Mouse (Mus musculus) 416B (cell line): Measurements from ENCODE around the gene Wdr17.
A peak's percentile ranks its signal among the peaks of the same experiment; 100 is the strongest.

Experiments used
- DNase-seq: peaks from one replicate; pipeline ENCODE4 v3.0.0; 2011; ENCODE audit warnings: low read depth

The Wdr17 gene

GRCm38 (mm10) chr8:54886987-54887785 lies at the start of gene Wdr17:
Gene Wdr17, minus strand, starts transcription at chr8:54887184.
- DNase-seq = no peak

GRCm38 (mm10) chr8:54932306-54932705 lies 45.3 kb upstream of the Wdr17 start:
- DNase-seq = no peak

GRCm38 (mm10) chr8:54924936-54925335 lies 38.0 kb upstream of the Wdr17 start:
- DNase-seq = peak; percentile 59

GRCm38 (mm10) chr8:54922160-54922855 lies 35.3 kb upstream of the Wdr17 start:
- no peak for DNase-seq

- no peak for DNase-seq
These were observed 30.7 kb upstream of the Wdr17 start for GRCm38 (mm10) chr8:54917710-54918109.

- no peak for DNase-seq
These were observed 25.9 kb upstream of the Wdr17 start for GRCm38 (mm10) chr8:54912891-54913290.

- DNase-seq = no peak
These were observed 12.5 kb upstream of the Wdr17 start for GRCm38 (mm10) chr8:54899444-54899843.

GRCm38 (mm10) chr8:54894637-54895322 lies 7.8 kb upstream of the Wdr17 start:
- no peak for DNase-seq

- no peak for DNase-seq
These were observed 7.2 kb upstream of the Wdr17 start for GRCm38 (mm10) chr8:54894180-54894579.

- DNase-seq = no peak
These were observed 424 bp downstream of the Wdr17 start for GRCm38 (mm10) chr8:54886560-54886959.

GRCm38 (mm10) chr8:54876458-54876857 lies 10.5 kb downstream of the Wdr17 start:
- DNase-seq = no peak

GRCm38 (mm10) chr8:54864761-54865064 lies 22.3 kb downstream of the Wdr17 start:
- no peak for DNase-seq

GRCm38 (mm10) chr8:54864038-54864760 lies 22.8 kb downstream of the Wdr17 start:
- DNase-seq = no peak

GRCm38 (mm10) chr8:54836029-54836959 lies 50.7 kb downstream of the Wdr17 start:
- no peak for DNase-seq

GRCm38 (mm10) chr8:54829794-54830426 lies 57.1 kb downstream of the Wdr17 start:
- peak; percentile 18 for DNase-seq

GRCm38 (mm10) chr8:54827974-54828373 lies 59.0 kb downstream of the Wdr17 start:
- DNase-seq = no peak

- no peak for DNase-seq
These were observed 64.0 kb downstream of the Wdr17 start for GRCm38 (mm10) chr8:54822956-54823355.

- no peak for DNase-seq
These were observed 68.3 kb downstream of the Wdr17 start for GRCm38 (mm10) chr8:54818651-54819050.

- no peak for DNase-seq
These were observed 78.8 kb downstream of the Wdr17 start for GRCm38 (mm10) chr8:54808217-54808616.

GRCm38 (mm10) chr8:54806173-54806572 lies 80.8 kb downstream of the Wdr17 start:
- no peak for DNase-seq

- no peak for DNase-seq
These were observed 94.3 kb downstream of the Wdr17 start for GRCm38 (mm10) chr8:54792699-54793061.
